Mouse (Mus musculus) hindlimb bud, embryonic 11.5 days (tissue): Measurements from ENCODE around the gene Apoh.

Experiments used
- DNase-seq: peaks from one replicate; pipeline ENCODE4 v3.0.0-alpha.2; 2012; ENCODE audit warnings: low read depth, low spot score; ENCODE audit errors: extremely low spot score

The Apoh gene

DNA sequence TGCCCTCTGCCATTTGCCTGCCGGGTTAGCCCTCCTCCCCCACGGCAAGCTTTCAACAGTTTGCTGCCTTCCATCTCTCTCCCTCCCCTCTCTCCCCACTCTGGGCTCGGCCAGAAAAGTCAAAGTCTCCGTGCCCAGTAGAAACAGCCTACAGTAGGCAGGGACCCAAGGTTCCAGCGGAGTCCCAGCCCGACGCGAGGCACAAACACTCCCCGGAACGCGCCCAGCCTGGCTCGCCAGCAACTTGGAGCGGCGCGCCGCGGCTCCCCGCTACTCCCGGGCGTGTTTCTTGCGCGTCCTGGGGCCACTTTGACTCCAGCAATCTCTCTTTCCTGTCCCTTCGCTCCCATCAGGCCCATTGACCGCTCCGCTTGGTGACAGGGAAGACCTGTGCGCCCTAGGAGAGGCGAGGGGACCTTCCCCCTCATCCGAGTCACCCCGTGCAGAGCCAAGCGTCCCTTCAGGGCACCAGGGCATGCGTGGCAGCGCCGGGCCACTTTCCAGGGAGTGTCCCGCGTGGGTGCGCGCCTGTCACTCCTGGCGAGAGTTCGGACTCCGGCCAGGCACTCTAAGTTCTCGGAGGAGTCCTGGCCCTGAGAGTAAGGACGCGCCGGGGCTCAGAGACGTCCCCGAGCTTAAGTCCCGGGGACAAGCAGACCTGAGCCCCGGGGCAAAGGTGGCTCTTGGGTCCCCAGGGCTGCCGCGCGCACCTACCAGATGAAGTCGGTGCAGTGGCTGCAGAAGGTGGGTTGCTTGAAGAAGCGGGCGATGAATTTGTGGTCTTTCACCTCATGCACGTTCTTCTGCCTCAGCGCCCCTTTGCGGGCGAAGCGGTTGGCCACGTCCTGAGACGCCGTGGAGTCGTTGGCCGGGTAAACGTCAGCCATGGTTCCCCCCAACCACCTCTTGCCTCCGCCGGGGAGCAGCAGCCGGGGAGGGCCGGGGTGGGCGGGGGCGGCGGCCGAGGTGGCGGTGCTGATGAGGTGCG, at the start of gene Apoh:
TSS of gene Apoh (plus strand) at position 574 of the 988 bp plus-strand sequence.
- no peak for DNase-seq

DNA sequence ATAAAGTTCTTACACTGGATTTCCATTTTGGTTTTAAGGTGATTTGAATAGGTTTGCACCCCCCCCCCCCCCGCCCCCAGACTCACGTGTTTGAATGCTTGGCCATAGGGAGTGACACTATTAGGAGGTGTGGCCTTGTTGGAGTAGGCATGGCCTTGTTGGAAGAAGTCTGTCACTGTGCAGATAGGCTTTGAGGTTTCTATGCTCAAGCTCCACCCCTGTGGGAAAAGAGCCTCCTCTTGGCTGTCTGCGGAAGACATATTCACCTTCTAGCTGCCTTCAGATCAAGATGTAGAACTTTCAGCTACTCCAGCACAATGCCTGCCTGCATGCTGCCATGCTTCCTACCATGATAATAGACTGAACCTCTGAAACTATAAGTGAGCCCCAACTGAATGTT, 49.3 kb upstream of the Apoh start:
- no peak for DNase-seq

DNA sequence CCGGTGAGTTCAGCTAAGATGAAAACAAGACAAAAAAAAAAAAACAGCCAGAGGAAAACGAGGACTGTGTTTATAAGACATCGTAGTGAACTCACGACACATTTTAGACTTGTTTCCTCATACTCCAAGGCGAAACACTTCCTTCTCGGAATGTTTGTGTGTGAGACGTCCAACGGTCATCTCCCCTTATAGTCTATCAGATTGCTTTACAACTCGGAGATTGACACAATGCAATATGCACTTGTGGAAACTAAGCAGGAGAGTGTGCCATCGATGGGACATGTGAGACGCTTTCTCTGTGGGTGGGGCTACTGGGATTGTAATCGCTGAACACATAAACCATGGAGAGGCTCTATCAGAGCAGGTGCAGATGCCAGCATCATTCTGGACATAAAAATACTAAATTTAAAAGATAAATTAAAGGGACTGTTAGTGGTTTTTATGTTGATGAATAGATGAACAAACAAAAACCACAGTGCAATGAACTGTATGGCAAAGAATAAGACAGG, 48.8 kb upstream of the Apoh start:
- no peak for DNase-seq

- DNase-seq = no peak
These were observed 47.8 kb upstream of the Apoh start for GRCm38 (mm10) chr11:108295373-108295772.

GRCm38 (mm10) chr11:108297956-108298355, 45.2 kb upstream of the Apoh start:
- DNase-seq = no peak

DNA sequence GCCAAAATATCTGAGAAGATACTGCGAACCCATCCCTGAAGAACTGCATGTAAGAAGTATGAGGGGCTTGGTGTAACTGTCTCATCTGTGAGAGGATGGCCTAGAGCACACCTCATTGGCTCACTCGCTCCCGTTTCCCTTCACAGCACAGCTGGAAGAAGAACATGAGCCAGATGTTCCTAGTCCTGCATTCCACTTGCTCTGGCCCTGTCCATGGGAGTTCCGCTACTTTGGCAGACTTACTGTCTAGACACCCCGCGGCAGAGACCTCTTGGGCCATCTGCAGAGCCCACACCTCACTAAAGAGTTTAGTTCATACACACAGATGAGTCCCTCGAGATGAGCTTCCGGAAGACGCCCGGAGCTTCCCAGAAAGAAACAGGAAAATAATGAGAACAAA, 43.2 kb upstream of the Apoh start:
- DNase-seq = no peak

DNA sequence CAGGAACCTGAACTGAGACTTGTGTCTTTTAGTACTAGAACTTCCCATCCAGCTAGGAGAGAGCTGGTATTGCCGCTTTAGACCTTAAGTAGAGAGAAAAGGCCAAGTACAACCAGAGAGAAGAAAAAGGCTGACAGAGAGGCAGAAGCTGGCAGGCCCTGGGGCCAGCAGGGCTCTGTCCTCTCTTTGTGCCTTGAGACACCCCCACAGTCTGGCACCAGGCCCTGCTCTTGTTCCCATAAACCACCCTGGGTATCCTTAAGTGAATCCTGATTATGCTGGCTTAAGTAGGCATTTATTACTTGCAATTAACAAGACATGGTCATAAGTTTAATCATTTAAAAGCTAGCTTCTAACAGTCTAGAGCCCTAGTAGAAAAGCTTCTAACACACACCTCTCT, 42.7 kb upstream of the Apoh start:
- DNase-seq = no peak

GRCm38 (mm10) chr11:108301036-108301435, 42.1 kb upstream of the Apoh start:
- no peak for DNase-seq

DNA sequence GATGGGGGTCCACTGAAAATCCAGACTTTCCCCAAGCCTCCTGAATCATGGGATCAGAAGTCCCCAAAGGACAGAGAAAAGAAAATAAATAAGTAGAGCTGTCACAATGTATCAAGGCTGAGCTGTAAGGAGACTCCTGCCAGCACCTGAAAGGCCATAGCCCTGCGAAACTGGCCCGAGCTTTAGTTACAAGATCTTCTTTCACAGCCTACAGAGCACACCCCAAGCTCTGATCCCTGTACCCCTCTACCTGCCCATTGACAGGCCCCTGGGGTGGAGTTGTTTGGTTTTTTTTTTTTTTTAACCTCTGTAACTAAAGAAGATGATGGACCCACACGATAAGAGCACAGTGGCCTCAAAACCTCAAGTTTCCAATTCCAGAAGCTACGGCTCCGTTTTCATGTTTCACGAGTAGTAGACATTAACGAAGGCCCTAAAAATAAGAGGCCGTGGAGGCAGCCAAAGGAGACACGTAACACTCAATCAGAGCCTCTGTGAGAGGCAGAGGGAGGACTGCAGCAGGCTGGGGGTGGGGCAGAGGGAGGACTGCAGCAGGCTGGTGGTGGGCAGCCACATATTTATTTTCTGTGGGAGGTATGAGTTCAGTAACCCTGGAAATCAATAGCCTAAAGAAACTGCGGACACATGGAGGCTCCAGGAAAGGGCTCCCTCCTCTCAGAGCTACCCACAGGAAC, 41.2 kb upstream of the Apoh start:
- no peak for DNase-seq

DNA sequence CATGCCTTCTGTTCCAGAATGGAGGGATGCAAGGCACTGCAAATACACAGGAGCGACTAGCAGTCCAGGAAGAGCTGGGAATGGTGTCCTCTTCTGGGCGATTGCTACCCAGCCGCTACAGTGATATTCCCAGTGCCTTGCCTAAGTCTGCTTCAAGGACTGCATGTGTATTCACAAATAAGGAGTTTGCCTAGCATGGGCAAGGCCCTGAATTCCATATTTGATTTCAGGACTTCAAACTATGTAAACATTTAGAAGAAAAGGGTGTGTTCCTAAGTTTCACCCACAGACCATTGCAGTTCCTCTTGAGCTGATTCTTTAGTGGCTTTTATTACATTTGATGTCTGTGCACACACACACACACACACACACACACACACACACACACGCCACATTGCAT, 39.4 kb upstream of the Apoh start:
- DNase-seq = no peak

DNA sequence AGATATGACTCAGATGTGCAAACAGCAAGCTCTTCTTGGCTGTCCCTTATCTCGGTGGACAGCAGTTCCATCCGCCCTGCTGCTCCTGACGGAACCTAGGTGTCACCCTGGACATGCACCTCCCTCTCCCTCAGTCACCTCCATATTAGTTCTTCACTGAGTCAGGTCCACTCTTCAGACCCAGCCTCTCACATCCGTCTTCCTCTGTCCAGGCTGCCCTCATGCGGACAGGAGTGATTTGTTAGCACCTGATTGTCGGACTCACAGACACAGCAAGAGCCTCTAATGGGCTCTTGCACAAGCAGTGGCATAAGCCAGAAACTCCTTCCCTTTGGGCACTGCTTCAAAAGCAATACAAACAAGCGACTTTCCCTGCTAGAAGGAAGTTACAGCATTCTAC, 35.9 kb upstream of the Apoh start:
- no peak for DNase-seq

- DNase-seq = no peak
These were observed 34.9 kb upstream of the Apoh start for GRCm38 (mm10) chr11:108308253-108308652.

DNA sequence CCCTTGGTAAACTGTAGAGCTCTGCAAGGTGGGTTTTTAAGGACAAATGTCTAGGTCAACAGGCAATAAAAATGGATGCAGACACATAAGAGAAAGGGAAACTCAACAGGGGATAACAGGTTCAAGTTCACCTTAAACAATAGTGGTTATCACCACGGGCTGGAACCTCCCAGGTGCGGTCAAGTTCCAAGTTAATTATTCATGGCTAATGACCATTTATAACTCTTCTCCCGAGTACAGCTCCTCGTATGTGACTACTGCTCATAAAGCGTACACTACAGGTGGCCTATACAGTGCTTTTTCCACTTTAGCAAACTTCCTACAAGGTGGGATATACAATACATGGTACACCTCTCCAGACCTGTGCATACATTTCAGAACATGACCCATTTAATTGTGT, 33.4 kb upstream of the Apoh start:
- no peak for DNase-seq

- DNase-seq = no peak
These were observed 31.2 kb upstream of the Apoh start for GRCm38 (mm10) chr11:108311912-108312311.

GRCm38 (mm10) chr11:108312516-108312915, 30.6 kb upstream of the Apoh start:
- DNase-seq = no peak

- DNase-seq = no peak
These were observed 27.4 kb upstream of the Apoh start for GRCm38 (mm10) chr11:108315736-108316135.

GRCm38 (mm10) chr11:108317878-108318277, 25.3 kb upstream of the Apoh start:
- DNase-seq = no peak

DNA sequence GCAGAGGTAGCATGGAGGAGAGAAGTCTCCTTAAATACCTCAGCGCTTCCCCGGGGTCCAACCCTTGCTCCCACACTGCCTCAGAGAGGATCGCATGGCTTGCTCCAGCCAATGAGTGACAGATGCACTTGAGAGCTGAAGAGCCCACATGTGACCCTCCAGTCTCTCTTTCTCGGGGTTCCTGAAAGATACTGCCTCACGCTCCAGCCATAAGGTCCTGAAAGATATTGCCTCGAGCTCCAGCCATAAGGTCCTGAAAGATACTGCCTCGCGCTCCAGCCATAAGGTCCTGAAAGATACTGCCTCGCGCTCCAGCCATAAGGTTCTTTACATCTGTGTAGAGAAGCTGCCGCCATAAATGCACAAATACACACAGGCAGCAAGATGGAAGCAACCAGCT, 24.0 kb upstream of the Apoh start:
- DNase-seq = no peak

DNA sequence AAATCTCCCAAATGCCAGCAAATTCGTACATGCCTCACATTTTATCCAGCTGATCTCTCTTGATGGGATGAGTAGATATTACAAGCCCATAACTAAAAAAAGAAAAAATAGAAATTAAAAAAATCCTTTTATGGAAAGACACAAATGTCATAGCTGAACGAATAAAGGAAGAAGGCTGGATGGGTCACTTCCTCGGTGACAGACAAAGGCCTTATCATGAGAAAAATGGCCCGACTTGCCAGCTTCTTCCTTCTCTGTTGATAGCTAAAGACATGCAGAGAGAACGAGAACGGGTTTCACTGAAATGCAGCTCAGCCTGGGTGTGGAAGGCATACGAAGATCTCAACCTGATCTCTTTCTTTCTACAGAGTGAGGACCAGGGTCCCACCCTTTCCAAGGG, 22.6 kb upstream of the Apoh start:
- no peak for DNase-seq

DNA sequence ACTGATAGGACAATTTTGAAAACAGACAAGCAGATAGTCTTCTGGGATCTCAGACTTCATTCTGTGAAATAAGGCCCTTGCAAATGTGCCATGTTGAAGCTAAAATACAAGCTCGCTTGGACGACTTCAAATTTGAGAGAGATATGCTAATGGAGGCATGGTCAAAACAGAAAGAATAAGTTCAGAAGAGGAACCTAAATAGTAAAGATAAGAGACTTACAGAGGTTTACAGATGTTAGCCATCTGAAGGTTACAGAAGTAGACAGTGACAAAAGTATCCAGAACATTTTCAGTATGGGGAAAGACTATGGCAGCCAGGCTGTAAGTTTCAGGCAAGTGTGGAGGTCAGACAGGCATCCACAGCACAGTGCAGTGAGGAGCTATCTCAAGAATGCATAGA, 21.0 kb upstream of the Apoh start:
- DNase-seq = no peak

DNA sequence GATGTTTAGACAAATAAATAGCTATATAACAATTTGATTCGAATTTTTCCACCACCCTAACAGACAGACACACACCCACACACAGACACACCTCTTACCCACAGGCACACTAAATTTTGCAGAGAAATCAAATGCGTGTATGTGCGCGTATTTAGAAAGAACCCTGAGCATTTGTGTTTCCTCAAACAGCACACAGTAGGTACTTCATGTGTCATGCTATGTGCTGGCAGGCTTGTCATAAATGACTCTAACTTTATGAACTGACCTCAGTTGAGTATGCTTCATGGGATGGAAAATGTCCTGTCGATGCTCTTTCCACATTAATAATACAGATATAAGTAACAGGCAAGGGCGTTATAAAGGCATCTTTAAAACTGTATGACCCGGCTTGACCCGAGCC, 17.2 kb upstream of the Apoh start:
- DNase-seq = no peak

- no peak for DNase-seq
These were observed 12.3 kb upstream of the Apoh start for GRCm38 (mm10) chr11:108330818-108331217.
